Mouse (Mus musculus) stomach, adult 2 months (tissue): ENCODE results near the gene Ccer1. TPM values are rescaled to one million over a fixed set of nuclear protein-coding genes. Genes with fewer than 3 reads are reported as not detected.

ENCODE experiments used
- polyA plus RNA-seq: library from polyadenylated mRNA; depleted of rRNA; stranded (reverse); fragments of >200 nt; gene quantifications from 2 replicates; pipeline ENCODE4 v1.2.3, GENCODE M21; 2012; rRNA removed

The Ccer1 gene
- not detected in 2 replicates for polyA plus RNA-seq

DNA sequence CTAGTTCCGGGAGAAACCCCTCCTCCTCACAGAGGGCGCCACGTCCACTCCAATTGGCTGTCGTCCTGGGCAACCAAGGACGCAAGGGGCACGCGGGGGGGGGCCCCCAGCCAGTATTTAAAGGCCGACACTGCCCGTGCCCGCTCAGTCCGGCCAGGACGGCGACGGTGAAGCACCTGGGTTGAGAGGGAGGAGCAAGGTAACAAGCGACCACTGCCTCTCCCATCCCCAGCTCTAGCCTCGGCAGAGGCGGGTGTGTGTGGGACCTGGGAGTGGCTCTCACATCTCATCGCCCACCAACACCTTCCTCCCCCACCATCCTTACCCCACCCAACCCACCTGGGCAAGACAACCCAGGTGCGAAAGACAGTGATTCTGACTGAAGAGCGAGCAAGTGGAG is at the start of gene Ccer1:
Ccer1 (plus strand) TSS at position 147 of the 400 bp plus-strand sequence.

GRCm38 (mm10) chr10:97643768-97644167 is 49.1 kb upstream of the Ccer1 start, which contains the start of gene Epyc:
Gene Epyc, plus strand, starts transcription at chr10:97644068.

GRCm38 (mm10) chr10:97726655-97727054 is 33.8 kb downstream of the Ccer1 start, which contains the start of gene C030005K15Rik:
Gene C030005K15Rik, minus strand, starts transcription at chr10:97726755.

Other genes starting within 250 kb of the Ccer1 start
- gene Dcn, start 213.4 kb upstream of the Ccer1 start, polyA plus RNA-seq: 33.9 and 50.0 TPM in 2 replicates
- 2.7 and 6.2 TPM in 2 replicates for gene Lum, start 127.9 kb upstream of the Ccer1 start, polyA plus RNA-seq
- 0.09 TPM in 1 of 2 replicates, not detected in the other for gene Kera, start 86.2 kb upstream of the Ccer1 start, polyA plus RNA-seq
- gene Epyc, start 49.0 kb upstream of the Ccer1 start, polyA plus RNA-seq: 0.05 TPM in 1 of 2 replicates, not detected in the other
- gene C030005K15Rik, start 33.7 kb downstream of the Ccer1 start, polyA plus RNA-seq: not detected in 2 replicates